Mouse (Mus musculus) olfactory bulb, adult 2 months (tissue): Measurements from ENCODE around the gene Dhodh.

Experiments
- CTCF ChIP-seq: fragments of 200-500 bp; IDR thresholded peaks from 2 replicates; pipeline ENCODE4 v1.5.1; 2012; ENCODE audit warnings: low read depth, mild to moderate bottlenecking, low read length, moderate library complexity; ENCODE audit not compliant: insufficient read depth
- POLR2A ChIP-seq: fragments of 200-500 bp; IDR thresholded peaks from 2 replicates; pipeline ENCODE4 v1.6.1; 2012; ENCODE audit warnings: mild to moderate bottlenecking, low read depth, low read length, moderate library complexity; ENCODE audit not compliant: insufficient read depth

DNA sequence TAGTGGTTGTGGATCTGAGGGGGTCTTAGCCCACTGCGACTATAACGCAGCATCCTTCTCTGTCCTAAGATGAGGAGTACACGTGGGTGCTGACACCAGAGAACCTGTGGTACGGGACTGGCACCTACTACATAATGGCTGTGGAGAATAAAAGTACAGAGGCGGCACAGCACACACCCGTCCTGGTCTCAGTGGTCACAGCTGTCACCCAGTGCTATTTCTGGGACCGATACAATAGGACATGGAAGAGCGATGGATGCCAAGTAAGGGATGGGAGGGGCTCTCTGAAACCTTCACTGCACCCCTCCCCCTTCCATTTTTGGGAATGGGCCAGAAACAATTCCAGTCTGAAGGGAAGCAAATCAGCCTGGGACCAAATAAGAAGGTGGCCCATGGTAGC, 26.7 kb upstream of the Dhodh start:
- TF ChIP-seq CTCF, result no peak
- no peak for TF ChIP-seq POLR2A
